Mouse (Mus musculus) liver, postnatal 0 days (tissue): ENCODE results near the gene Ak5.

Experiments
- CTCF ChIP-seq: sonication (generic); IDR thresholded peaks from 2 replicates; pipeline ENCODE4 v1.5.1; 2016; ENCODE audit warnings: antibody characterized with exemption, low read depth
- EP300 ChIP-seq: IDR thresholded peaks from 2 replicates; pipeline ENCODE4 v1.6.1; 2016; ENCODE audit warnings: antibody characterized with exemption, low read depth, mild to moderate bottlenecking

- TF ChIP-seq CTCF (no peak), EP300 (no peak)
Observed at GRCm38 (mm10) chr3:152605849-152606248, 62.3 kb downstream of the Ak5 start.
